Comparison of ENCODE assay signal across 9 mouse cellular contexts in the genomic region with DNA sequence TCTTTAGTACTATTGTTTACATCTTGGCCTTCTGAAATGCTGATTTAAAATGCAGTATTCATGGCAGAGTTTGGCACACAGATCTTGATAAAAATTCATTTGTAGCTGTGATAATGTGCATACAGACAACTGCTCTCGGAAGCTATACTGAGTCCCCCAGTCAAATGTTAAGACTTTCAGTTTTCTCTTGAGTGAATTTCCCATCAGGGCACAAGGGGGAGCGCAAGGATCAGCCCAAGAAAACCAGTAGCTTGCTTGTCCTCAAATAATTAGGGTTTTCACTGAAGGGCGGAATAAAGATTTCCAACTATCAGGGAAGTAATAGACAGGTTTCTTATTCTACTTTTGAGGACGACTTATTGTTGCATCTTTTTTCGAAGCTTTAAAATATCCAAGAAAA.
A peak's percentile ranks its signal among the peaks of the same experiment; 100 is the strongest.
DNase-seq lines count a peak whose midpoint lies in the region; ATAC-seq and TF ChIP-seq lines count a peak whose summit lies in the region.
"Had no signal": no experiment of that assay in that cellular context is flagged by ENCODE, and none has a peak within 500 bp of the region (broad histone marks: within the 10 kb centered on the region; RNA-seq: fewer than 3 reads in every experiment).

No protein-coding gene starts in this region.

- TF ChIP-seq CTCF in left cerebral cortex, adult 2 months (IDR thresholded peaks at IDR 0.05) = peak; percentile 83

- no peak overlapping the region for H3K27ac ChIP-seq in midbrain, embryonic 14.5 days (replicated peaks; ENCODE audit: low read depth, low read length)
- H3K27ac ChIP-seq in midbrain, embryonic 13.5 days = no peak overlapping the region
- no peak overlapping the region for H3K27ac ChIP-seq in left cerebral cortex, adult 2 months
- H3K27ac ChIP-seq: liver, embryonic 15.5 days had no signal

- no peak for ATAC-seq in midbrain, embryonic 14.5 days (ENCODE audit: low FRiP score, low TSS enrichment)
- ATAC-seq in midbrain, embryonic 13.5 days = no peak

- H3K4me3 ChIP-seq in midbrain, embryonic 14.5 days (replicated peaks; ENCODE audit: low read depth, low read length) = no peak overlapping the region
- H3K4me3 ChIP-seq in midbrain, embryonic 13.5 days (replicated peaks) = no peak overlapping the region
- H3K4me3 ChIP-seq in left cerebral cortex, adult 2 months = no peak overlapping the region
- H3K4me3 ChIP-seq: liver, embryonic 15.5 days had no signal

- H3K9ac ChIP-seq in midbrain, embryonic 14.5 days (replicated peaks; ENCODE audit: low read length) = no peak overlapping the region
- no peak overlapping the region for H3K9ac ChIP-seq in midbrain, embryonic 13.5 days (replicated peaks)
- H3K9ac ChIP-seq: liver, embryonic 15.5 days had no signal

- whole genome bisulfite sequencing in midbrain, embryonic 14.5 days = 46% methylated on average over 5 of the region's 5 CpGs
- 48% methylated on average over 5 of the region's 5 CpGs for WGBS in midbrain, embryonic 13.5 days

- H3K4me2 ChIP-seq in midbrain, embryonic 14.5 days (ENCODE audit: low read length) = no peak overlapping the region
- no peak overlapping the region for H3K4me2 ChIP-seq in midbrain, embryonic 13.5 days (replicated peaks)
- H3K4me2 ChIP-seq: liver, embryonic 15.5 days had no signal

- no peaks in the 10 kb centered on the region for H3K4me1 ChIP-seq in midbrain, embryonic 14.5 days (ENCODE audit: control insufficient read depth, insufficient read depth, low read length)
- no peaks in the 10 kb centered on the region for H3K4me1 ChIP-seq in midbrain, embryonic 13.5 days (replicated peaks)
- H3K4me1 ChIP-seq: liver, embryonic 15.5 days had no signal

- no peaks in the 10 kb centered on the region for H3K9me3 ChIP-seq in midbrain, embryonic 14.5 days (ENCODE audit: control insufficient read depth, low read length)
- H3K9me3 ChIP-seq in midbrain, embryonic 13.5 days = no peaks in the 10 kb centered on the region
- H3K9me3 ChIP-seq: liver, embryonic 15.5 days had no signal

- no peaks in the 10 kb centered on the region for H3K27me3 ChIP-seq in midbrain, embryonic 14.5 days (ENCODE audit: control insufficient read depth, insufficient read depth, low read length)
- H3K27me3 ChIP-seq in midbrain, embryonic 13.5 days = no peaks in the 10 kb centered on the region
- H3K27me3 ChIP-seq: liver, embryonic 15.5 days had no signal

- intact Hi-C loops in left cerebral cortex, adult 2 months (cut with DNase I) = loop anchor here (1.0 to 10.0 kb wide), 2 partner anchors 795 to 1184 kb away; a partner anchor contains a TSS

- peak; percentile 69 for DNase-seq in midbrain, embryonic 14.5 days
- DNase-seq in cerebellum, adult 18-20 months = peak; percentile 66 to 67
- peak; percentile 47 to 50 for DNase-seq in left cerebral cortex, adult 2 months (ENCODE audit: extremely low spot score in 1 of 2, low spot score in 2 of 2)
- DNase-seq in urinary bladder, postnatal 14 days (ENCODE audit: low spot score) = no peak
- DNase-seq in c-Kit-positive CD71-positive TER-119-positive erythroid progenitor cells, embryonic 14.5 days (ENCODE audit: low spot score) = no peak
- no peak for DNase-seq in urinary bladder, postnatal 25 days (ENCODE audit: low spot score)
- DNase-seq: adrenal gland, postnatal 25 days had no signal

- no peaks in the 10 kb centered on the region for H3K36me3 ChIP-seq in midbrain, embryonic 14.5 days (ENCODE audit: control insufficient read depth, insufficient read depth, low read length)
- no peaks in the 10 kb centered on the region for H3K36me3 ChIP-seq in midbrain, embryonic 13.5 days
- H3K36me3 ChIP-seq: liver, embryonic 15.5 days had no signal

Comparison
In these comparisons a context has a peak if more than half of its experiments do, and no peak if none do; other contexts are left out.
1. DNase-seq: peak in midbrain, embryonic 14.5 days (single experiment), cerebellum, adult 18-20 months (2 of 2) and left cerebral cortex, adult 2 months (2 of 2); none in urinary bladder, postnatal 14 days (single experiment), c-Kit-positive CD71-positive TER-119-positive erythroid progenitor cells, embryonic 14.5 days (single experiment) and urinary bladder, postnatal 25 days (single experiment).